Mouse (Mus musculus) heart, adult 2 months (tissue): ENCODE results near the gene Resf1.

Experiments used
- CTCF ChIP-seq: fragments of 200-600 bp; IDR thresholded peaks from 2 replicates; pipeline ENCODE4 v1.8.1; 2022; ENCODE audit warnings: antibody characterized with exemption, mild to moderate bottlenecking, moderate library complexity
- POLR2A ChIP-seq: fragments of 200-500 bp; IDR thresholded peaks from 2 replicates; pipeline ENCODE4 v1.6.1; 2011; ENCODE audit warnings: mild to moderate bottlenecking, low read depth, low read length, control low read depth; ENCODE audit not compliant: insufficient read depth

GRCm38 (mm10) chr6:149311044-149311443, 1.8 kb downstream of the Resf1 start:
- TF ChIP-seq CTCF (no peak), POLR2A (no peak)
